Mouse (Mus musculus): ENCODE results near the gene Ppp1r1a.

Gene Ppp1r1a

DNA sequence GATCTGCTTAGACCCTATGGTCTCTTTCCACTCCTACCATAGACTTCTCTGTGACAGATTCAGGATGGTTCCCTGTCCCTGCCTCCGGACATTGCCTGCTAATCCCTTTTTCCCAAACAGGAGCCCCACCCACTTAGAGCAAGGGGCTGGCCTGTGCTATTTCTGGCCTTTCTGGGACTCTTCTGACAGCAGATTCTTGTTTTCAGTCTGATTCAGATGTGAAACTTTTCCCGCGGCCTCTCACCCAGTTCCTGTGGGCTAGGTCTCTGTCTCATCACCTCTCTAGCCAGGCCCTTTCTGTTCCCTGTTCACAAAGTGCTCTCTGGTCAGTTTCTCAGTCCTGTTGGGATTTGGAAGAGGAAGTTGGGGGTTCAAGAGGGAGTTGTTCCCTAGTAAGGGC is 22.9 kb downstream of the Ppp1r1a start:
- peak; percentile 15 to 33 for DNase-seq (ENCODE audit: low spot score in 2 of 2)

DNA sequence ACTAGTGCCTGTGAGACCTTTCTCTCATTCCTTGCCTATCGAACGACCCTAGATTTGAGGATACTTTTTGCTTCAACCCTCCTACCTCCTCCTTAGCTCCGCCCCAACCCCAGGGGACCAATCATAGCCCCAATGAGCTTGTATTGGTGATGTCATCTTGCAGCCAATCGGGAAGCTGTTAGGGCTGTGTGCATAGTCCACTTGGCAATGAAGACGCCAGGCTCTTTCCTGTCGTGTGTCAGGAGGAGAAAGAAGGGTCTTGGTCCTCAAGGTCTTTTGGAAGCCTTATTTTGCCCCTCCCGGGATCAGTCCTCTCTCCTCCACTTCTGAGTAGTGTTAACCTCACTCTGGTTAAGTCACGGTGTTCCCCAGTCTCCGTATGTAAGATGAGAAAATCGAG is 23.7 kb downstream of the Ppp1r1a start:
- peak; percentile 19 to 74 for DNase-seq (ENCODE audit: low spot score in 2 of 2)

DNA sequence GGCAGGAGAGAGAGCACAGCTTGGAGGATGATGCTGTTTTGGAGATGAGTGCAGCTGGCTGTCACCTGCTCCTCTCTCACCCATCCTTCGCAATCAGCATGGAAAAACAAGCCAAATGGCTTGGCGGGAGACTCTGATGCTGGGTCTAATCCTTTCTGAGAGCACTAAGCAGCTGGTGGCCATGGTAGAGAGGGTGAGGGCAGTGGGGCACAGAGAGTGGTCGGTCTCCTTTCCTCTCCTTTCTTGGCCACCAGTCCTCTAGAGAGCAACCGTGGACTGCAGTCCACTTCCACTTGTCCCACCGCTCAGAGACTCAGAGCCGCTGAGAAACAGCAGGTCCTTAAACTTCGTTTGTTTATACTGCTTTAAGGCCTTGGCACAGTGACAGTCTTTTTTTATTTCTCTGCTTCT is 24.2 kb downstream of the Ppp1r1a start:
- no peak for DNase-seq (ENCODE audit: low spot score in 2 of 2)

DNA sequence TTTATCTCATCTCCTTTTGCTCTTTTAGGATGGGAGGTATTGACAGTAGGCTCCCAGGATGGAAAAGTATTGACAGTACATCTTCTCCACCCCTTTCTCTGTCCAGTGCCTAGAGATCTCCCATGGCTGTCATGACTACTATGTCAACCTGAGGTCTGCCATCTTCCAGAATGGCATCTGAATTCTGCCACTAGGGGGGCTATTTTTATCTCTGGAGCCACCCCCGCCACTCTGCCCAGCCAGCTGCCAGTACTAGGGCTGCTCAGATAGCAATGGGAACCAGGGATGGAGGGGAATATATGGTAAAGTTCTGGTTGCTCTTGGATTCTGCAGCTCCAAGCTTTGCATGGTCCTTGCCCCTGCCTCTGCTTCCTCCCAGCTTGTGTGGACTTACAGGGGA is 26.2 kb downstream of the Ppp1r1a start:
- no peak for DNase-seq (ENCODE audit: low spot score in 2 of 2)

DNA sequence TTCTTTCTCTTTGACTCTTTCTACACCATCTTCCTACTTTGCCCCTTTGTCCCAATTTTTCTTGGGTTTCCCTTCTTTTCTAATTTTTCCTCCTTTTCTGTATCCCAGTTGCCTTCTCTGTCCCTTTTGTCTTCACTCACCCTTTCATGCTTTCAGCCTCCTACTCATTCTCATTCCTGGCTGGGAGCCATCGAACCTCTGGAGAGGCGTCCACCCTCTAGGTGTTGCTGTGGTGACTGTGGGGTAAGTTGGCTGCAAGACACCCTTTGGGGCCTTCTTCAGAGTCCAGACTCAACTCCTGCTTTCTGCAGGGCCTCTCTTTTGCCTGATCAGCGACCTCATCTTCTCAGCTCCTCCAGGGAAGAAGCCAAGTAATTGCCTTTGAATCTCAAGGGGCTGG is 28.5 kb downstream of the Ppp1r1a start:
- DNase-seq (ENCODE audit: low spot score in 2 of 2): no peak

DNA sequence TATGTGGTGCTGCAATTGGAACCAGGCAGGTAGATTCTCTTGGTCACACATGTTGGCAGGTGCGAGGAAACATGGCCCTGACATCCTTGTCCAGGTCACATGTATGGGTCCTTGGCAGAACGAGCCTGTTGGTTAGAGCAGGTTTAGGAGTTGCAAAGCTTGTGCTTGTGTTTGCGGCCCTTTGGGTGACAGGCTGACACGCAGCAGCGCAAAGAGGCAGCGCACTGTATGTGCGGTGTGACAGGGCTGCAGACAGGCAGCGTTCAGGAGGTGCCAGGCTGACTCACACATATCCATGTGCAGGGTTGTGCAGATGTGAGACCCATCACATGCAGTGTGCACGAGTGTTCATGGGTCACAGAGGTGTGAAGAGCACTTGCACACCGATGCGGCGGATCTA is 34.1 kb downstream of the Ppp1r1a start:
- no peak for DNase-seq (ENCODE audit: low spot score in 2 of 2)

DNA sequence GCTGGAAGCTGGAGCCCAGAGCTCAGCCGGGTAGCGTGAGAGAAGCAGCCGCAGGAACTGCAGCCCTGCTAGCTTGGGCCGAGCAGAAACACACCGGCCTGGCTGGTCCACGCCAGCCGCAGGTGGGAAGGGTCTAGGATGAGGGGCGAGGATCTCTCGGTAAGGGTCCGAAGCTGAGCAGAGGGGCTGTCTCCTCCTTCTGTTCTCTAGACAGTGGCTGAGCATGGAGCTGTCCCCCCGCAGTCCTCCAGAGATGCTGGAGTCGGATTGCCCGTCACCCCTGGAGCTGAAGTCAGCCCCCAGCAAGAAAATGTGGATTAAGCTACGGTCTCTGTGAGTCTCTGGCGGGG is 34.6 kb downstream of the Ppp1r1a start:
- no peak for DNase-seq (ENCODE audit: low spot score in 2 of 2)

DNA sequence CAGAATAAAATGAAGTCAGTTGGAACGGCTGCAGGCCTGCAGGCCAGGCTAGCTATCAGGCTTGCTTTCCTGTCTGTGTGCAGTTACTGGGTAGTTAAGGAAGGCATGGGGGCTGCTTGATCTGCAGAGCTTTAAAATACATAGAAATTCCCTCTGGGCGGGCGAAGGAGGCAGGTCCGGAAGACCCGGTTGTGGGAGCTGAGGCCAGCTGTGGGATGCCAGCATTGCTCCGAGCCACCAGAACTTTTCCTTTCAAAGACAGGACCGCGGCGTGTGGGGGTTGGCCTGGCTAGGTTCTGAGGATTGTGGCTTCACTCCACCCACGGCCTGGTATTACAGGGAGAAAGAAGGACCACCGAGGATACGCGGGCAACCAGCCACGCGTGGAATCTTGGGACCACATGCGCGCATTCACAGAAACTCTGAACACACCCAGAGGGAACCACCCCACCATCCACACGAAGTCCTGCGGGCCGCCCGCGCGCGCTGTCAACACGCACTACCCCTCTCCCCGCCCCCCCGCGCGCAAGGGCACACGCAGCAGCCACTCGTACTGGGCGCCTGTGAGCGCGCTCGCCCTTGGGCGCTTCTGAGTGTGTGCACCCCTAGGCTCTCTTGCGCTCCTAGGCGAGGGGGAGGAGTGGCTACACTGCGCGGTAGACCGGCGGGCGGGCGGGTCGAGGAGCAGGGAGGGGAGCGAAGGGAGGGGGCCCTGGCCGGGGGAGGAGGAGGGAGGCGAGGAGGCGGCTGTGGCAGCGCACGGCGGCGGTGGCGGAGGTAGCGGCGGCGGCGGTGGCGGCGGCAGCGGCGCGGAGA is 35.2 kb downstream of the Ppp1r1a start, which contains the start of gene Pde1b:
Pde1b (plus strand) TSS at position 600 of the 816 bp plus-strand sequence.
- peak in 1 of 2 experiments; percentile 53 for DNase-seq (ENCODE audit: low spot score in 2 of 2)

DNA sequence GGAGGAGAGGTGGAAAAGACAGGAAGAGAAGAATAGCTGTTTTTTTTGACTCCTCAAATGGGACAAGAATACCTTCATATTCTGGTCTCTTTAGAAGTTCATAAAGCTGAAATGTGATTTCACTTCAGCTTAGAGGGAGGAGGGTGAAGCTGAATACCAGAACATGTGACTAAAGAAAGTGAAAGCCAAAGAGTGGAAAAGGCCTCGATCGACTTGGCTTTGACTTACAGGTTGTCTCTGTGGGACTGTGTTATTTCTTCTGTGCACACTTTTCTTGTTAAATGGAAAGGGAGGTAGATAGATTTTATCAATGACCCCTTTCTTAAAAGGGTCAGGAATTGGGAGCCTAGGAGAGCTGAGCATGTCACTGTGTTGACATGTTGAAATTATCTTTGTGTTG is 36.6 kb downstream of the Ppp1r1a start:
- no peak for DNase-seq (ENCODE audit: low spot score in 2 of 2)

DNA sequence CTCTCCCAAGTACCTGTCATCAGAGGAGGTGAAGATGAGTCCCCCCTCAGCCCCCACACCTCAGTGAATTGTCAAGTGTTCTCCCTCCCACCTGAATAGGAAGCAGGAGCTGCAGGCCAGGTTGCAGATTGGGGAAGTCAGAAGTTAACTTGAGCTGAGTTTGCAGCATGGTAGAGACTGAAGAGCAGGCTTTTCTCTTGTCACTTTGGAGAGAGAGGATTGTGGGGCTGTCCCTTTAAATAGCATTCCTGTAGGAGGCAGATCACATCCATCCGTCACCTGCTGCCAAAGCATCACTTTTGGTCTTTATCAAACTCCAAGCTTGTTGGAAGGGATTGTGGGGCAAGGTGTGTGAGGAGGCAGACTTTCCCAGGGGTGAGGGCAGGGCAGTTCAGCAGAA is 37.1 kb downstream of the Ppp1r1a start:
- DNase-seq (ENCODE audit: low spot score in 2 of 2): no peak

DNA sequence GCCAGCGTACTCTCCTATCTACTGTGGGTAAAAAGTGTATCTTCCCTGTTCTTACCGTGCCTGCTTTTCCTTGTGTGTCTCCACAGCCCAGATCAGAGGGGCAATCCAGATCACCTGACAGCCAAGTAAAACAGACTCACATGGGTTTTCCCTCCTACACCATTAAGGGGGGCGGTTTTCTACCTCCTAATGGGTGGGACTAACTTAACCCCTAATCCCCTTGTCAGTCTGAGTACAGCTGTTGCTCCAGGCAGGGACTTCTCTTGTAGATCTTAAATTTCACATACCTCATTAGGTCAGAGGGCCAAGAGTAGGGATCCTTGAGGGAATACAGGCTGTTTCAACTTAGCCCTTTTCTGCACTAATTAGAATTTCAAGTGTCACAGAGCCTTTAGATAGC is 39.6 kb downstream of the Ppp1r1a start:
- no peak for DNase-seq (ENCODE audit: low spot score in 2 of 2)

DNA sequence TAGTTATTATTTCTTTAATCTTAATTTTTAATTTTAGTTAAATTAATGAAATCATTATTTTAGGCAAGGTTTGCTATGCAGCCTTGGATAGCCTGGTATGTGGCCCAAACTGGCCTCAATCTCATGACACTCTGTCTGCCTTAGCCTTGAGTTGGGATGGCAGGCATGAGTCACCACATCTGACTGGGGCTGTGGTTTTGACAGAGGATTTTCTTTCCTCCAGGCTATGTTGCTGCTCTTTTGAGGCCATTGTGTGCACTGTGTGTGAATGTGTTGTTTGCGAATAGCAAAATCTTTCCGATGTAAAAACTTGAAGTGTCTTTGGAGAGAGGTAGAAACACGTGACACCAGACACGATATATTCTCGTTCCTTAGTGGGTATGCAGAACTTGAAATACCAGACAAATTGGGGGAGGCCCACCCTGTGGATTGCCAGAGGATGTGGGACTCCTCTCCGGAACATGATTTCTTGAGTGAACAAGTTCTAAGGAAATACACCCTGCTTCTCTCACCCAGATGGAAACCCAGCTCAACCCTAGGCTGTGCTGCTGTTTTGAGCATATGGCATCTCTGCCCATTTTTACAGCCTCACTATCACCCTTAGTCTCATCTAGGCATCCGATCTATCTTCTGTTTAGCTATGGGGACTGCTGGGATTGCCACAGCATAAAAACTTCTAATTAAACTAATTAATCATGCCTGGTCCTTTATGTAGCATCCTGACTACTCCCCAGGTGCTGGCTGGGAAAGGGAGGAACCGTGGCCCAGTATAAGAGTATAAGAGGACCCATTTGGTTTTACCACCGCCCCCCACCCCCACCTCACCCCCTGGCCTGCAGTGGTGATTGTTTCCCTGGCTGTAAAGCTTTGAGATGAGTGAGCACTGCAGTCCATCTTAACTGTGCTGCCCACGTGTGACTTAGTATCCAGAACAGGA is 41.3 kb downstream of the Ppp1r1a start:
- DNase-seq (ENCODE audit: low spot score in 2 of 2): no peak

DNA sequence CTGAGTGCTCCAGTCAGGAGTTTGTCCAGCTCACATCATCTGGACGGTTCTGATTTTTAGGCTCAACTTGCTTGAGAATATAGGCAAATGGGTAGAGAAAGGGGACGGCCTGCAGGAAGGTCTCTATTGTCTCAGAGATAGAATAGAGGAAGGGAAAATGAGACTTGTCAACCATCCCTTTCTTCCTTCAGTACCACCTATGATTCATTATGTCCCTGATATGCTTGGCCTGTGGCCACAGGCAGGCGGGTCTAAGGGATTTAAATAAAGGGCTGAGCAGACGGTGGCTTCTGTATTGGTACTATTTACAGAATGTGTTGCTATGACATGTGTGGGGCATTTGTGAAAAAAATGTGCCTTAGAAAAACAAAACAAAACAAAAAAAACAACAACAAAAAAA is 49.5 kb downstream of the Ppp1r1a start:
- DNase-seq (ENCODE audit: low spot score in 2 of 2): no peak

DNA sequence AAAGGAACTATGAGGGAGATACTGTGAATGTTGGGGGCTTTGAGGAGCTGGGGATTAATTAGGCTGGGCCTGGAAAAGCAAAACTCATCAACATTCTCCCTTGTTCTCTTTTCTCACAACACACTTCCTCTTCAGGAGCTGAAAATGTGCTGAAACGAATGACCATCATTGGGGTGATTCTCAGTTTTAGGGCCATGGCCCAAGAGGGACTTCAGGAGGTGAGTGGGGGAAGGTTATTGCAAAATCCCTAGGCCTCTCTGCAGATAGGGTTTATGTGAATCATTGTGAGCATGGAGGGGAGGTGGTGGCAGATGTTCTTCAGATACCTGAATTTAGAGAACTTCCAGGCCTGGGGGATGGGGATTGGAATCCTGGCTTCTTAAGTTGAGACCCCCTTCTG is 51.1 kb downstream of the Ppp1r1a start:
- DNase-seq (ENCODE audit: low spot score in 2 of 2): no peak

DNA sequence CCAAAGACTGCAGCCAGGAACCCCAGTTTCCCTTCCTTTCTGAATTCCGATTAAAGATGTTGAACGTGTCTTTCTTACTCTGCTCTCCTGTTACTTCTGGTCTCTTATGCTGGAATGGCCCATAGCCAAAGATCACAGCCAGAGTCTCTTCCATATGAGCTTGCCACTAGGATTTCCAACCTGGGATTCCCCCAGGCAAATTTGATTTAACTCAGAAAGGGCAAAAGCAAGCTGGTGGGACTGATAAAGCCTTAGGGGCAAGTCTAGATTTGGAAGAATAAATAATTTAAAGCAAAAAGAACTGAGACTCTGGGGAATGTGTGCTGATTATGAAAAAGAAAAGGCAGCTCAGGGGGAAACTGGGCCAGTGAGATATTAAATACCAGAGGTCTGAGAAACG is 52.7 kb downstream of the Ppp1r1a start:
- no peak for DNase-seq (ENCODE audit: low spot score in 2 of 2)

DNA sequence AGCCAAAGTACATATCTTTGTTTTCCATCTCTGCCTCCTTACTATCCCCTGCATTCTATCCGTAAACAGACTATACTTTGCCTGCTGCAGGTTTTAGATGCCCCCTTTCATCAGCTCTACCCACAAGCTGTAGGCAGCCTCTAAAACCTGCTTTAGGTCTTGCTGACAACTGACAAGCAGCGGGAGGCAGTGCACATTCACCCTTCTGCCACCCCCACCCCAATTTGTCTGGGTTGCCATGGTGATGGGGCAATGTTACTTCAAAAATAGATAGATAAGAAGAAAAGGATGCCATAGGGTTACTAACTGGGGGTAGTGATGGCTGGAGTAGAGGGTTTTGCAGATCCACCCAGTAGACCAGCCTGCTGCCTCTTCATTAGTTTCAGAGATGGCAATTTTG is 53.3 kb downstream of the Ppp1r1a start:
- DNase-seq (ENCODE audit: low spot score in 2 of 2): no peak

DNA sequence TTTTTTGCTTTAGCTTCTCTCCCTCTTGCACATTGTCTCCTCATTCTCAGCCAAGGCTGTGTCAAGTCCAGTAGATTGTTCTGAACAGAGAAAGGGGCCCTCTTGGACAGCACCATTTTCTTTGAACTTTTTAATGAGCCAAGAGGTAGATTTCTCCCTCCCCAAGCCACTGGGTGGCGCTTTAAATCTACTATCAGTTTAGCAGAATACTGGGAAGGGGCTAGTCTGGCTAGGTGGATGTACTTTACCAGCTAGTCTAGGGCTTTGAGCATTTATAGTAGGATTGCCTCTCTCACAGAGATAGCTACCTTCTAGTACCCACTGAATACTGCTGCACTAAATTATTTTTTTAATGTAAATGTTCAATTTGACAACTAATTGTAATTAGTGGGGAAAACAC is 55.3 kb downstream of the Ppp1r1a start:
- no peak for DNase-seq (ENCODE audit: low spot score in 2 of 2)

Measured in urinary bladder, postnatal 36 days (tissue).